Mouse (Mus musculus) midbrain, embryonic 14.5 days (tissue): Measurements from ENCODE around the gene Hnrnpul2. TPM values are rescaled to one million over a fixed set of nuclear protein-coding genes. Genes with fewer than 3 reads are reported as not detected.

ENCODE experiments used
- ATAC-seq: fragments of 200-750 bp; cut with Nextera tagmentation; 2 replicates; pipeline ENCODE4 v1.8.0; 2017; ENCODE audit warnings: moderate number of reproducible peaks, moderate library complexity; ENCODE audit not compliant: low FRiP score, low TSS enrichment
- DNase-seq: peaks from one replicate; pipeline ENCODE4 v3.0.0-alpha.2; 2015
- H3K27ac ChIP-seq: fragments of 300-500 bp; sonication (generic); replicated peaks from 2 replicates; pipeline ENCODE4 v1.5.1; 2014; ENCODE audit warnings: mild to moderate bottlenecking, low read depth, low read length, moderate library complexity
- H3K27me3 ChIP-seq: fragments of 300-500 bp; sonication (generic); 2 replicates; pipeline ENCODE4 v1.6.1; 2014; ENCODE audit warnings: low read length, control low read depth, mixed read lengths; ENCODE audit not compliant: control insufficient read depth, insufficient read depth
- H3K36me3 ChIP-seq: fragments of 300-500 bp; sonication (generic); 2 replicates; pipeline ENCODE4 v1.6.1; 2014; ENCODE audit warnings: low read length, control low read depth; ENCODE audit not compliant: control insufficient read depth, insufficient read depth
- H3K4me1 ChIP-seq: fragments of 300-500 bp; sonication (generic); 2 replicates; pipeline ENCODE4 v1.6.1; 2014; ENCODE audit warnings: mild to moderate bottlenecking, antibody characterized with exemption, low read length, control low read depth; ENCODE audit not compliant: control insufficient read depth, insufficient read depth
- H3K4me2 ChIP-seq: fragments of 300-500 bp; sonication (generic); 2 replicates; pipeline ENCODE4 v1.6.1; 2014; ENCODE audit warnings: mild to moderate bottlenecking, low read length, moderate library complexity
- H3K4me3 ChIP-seq: fragments of 300-500 bp; sonication (generic); replicated peaks from 2 replicates; pipeline ENCODE4 v1.5.1; 2014; ENCODE audit warnings: low read depth, low read length
- H3K9ac ChIP-seq: fragments of 300-500 bp; sonication (generic); replicated peaks from 2 replicates; pipeline ENCODE4 v1.6.1; 2014; ENCODE audit warnings: mild to moderate bottlenecking, low read length, moderate library complexity
- H3K9me3 ChIP-seq: fragments of 300-500 bp; sonication (generic); 2 replicates; pipeline ENCODE4 v1.6.1; 2016; ENCODE audit warnings: low read length, control low read depth, mixed read lengths; ENCODE audit not compliant: control insufficient read depth
- WGBS: fragments of 180-500 bp; shearing (Covaris S2); extraction: QIAGEN DNeasy Blood & Tissue Kit; methylation state at CpG from one replicate; pipeline ENCODE4 v1.1.7; 2014; 5-methylcytosine and 5-hydroxymethylcytosine counted together
- polyA plus RNA-seq: library from polyadenylated mRNA; unstranded; fragments of >200 nt; fragmentation: Nextera tagmentation; extraction: Ambion mirVana; gene quantifications from 2 replicates; pipeline ENCODE4 v1.2.1, GENCODE M21; 2014

The Hnrnpul2 gene
- polyA plus RNA-seq, 1 experiment from 2014 or later = 8.8 TPM

DNA sequence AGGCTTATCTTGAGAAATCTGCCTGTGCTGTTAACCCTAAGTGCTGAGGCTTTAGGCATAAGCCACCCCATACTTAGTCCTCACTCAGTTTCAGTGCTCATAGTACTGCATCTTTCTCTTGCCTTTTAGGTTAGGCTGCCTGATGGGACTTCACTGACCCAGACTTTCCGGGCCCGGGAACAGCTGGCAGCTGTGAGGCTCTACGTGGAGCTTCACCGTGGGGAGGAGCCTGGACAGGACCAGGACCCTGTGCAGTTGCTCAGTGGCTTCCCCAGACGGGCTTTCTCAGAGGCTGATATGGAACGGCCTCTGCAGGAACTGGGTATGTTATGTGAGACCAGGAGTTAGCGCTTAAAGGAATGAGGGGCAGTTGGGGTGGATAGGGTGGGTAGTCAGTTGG lies 55.2 kb downstream of the Hnrnpul2 start:
- H3K9ac ChIP-seq = no peak overlapping the region
- 98% methylated on average over 7 of the region's 7 CpGs for WGBS
- no peak for ATAC-seq
- DNase-seq = no peak
- H3K9me3 ChIP-seq = no peaks in the 10 kb centered on the region
- H3K4me3 ChIP-seq = no peak overlapping the region
- H3K4me2 ChIP-seq = no peak overlapping the region
- no peaks in the 10 kb centered on the region for H3K27me3 ChIP-seq
- peaks cover 13% of the 10 kb centered on the region for H3K4me1 ChIP-seq
- no peak overlapping the region for H3K27ac ChIP-seq
- peaks cover 52% of the 10 kb centered on the region for H3K36me3 ChIP-seq

DNA sequence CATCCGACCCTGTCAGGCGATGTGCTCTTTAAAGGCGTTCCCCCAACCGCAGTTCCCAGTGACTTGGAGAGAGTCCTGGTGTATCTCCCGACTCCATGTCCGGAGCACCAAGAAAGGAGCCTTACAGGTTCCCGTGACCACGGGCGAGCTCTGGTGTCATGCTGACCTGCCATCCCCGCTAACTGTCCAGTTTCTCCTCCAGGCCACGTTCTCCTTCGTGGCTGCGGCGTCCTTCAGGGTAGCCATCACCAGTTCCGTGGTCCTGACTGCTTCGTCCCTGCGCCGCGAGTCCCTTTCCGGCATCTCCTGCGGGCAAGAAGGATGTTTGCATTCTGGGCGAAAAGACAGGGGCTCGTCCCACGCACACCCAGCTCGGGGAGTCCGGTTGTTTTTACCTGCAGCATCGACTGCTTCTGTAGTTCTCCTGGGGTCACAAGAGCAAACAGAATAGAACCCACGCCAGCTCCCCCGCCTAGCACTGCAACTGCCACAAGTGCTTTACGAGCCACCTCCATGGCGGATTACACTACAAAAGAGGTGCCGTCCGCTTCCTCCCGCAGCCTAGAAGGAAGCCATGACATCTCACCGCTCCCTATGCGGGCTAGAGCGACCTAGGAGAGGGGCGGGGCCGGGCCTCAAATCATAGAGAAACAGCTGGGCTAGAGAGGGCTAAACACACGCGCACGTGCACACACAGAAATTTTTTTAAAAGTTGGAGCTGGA lies 60.7 kb downstream of the Hnrnpul2 start, which contains the start of gene Uqcc3:
TSS of gene Uqcc3 (minus strand) at position 613 of the 723 bp plus-strand sequence.
- WGBS = under 1% methylated on average over 42 of the region's 42 CpGs
- H3K9me3 ChIP-seq = no peaks in the 10 kb centered on the region
- no peaks in the 10 kb centered on the region for H3K27me3 ChIP-seq
- H3K27ac ChIP-seq = peak within 1 kb of the TSS; percentile 87
- H3K4me3 ChIP-seq = peak within 1 kb of the TSS; percentile 72
- H3K36me3 ChIP-seq = peaks cover 30% of the 10 kb centered on the region
- ATAC-seq (peak; percentile 96), DNase-seq (peak; percentile 92)
- H3K9ac ChIP-seq = peak within 1 kb of the TSS; percentile 88
- H3K4me2 ChIP-seq = peak within 1 kb of the TSS; percentile 91
- H3K4me1 ChIP-seq = peaks cover 10% of the 10 kb centered on the region; the same call in 1 of the 2 replicates

DNA sequence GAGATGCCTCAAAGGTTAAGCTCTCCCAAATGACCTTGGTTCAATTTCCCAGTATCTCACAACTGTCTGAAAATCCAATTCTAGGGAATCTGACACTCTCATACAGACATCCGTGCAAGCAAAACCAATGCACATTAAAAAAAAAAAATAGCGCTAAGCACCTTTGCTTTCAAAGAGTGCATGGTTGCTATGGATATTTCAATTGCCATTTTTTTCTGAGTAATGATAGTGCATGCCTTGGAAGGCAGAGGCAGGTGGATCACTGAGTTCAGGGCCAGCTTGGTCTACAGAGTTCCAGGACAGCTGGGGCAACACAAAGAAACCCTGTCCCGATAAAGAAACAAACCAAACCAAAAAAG lies 61.2 kb downstream of the Hnrnpul2 start:
- Histone ChIP-seq H3K4me1 (peaks cover 10% of the 10 kb centered on the region; the same call in 1 of the 2 replicates), H3K4me2 (peak overlapping the region; percentile 91), H3K27me3 (no peaks in the 10 kb centered on the region), H3K36me3 (peaks cover 24% of the 10 kb centered on the region), H3K9ac (peak overlapping the region; percentile 88; the same call in 1 of the 2 replicates), H3K4me3 (peak overlapping the region; percentile 72), H3K9me3 (no peaks in the 10 kb centered on the region), H3K27ac (peak overlapping the region; percentile 87; the same call in 1 of the 2 replicates)
- no peak for ATAC-seq
- no peak for DNase-seq
- WGBS = 12% methylated on average over 3 of the region's 3 CpGs

DNA sequence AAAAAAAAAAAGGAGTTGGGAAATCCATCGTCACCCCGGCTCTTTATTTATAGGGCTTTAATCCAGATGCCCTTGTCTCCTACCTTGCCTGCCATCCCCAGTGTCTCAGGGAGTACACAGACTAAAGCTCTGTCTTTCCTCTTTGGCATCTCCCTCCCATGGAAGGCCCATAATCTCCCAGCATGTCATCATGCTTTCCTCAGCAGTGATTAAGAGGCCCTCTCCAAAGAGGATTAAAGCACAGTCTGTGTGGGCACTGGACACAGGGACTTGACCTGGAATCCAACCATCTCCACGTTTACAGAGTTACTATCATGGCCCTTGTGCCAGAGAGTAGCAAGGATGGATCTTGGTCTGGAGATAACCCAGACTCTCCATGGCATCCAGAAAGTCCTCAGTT lies 63.8 kb downstream of the Hnrnpul2 start, which contains the start of the genes Lbhd1 and Gm49403:
TSS of gene Lbhd1 (plus strand) at position 117 of the 400 bp plus-strand sequence.
TSS of gene Gm49403 (plus strand) at position 315 of the 400 bp plus-strand sequence.
- no peak within 1 kb of the TSS for H3K4me2 ChIP-seq
- no peak within 1 kb of the TSS for H3K9ac ChIP-seq
- H3K4me1 ChIP-seq = peaks cover 18% of the 10 kb centered on the region
- DNase-seq (no peak), ATAC-seq (no peak)
- H3K36me3 ChIP-seq = peaks cover 4% of the 10 kb centered on the region; the same call in 1 of the 2 replicates
- no peaks in the 10 kb centered on the region for H3K9me3 ChIP-seq
- no peak within 1 kb of the TSS for H3K4me3 ChIP-seq
- no peaks in the 10 kb centered on the region for H3K27me3 ChIP-seq
- WGBS = 65% methylated on average over 3 of the region's 3 CpGs
- H3K27ac ChIP-seq = no peak within 1 kb of the TSS

Other genes with a start within 250 kb of the Hnrnpul2 start
- gene Slc22a8, start 228.8 kb upstream of the Hnrnpul2 start, polyA plus RNA-seq = 4.5 and 6.4 TPM in 2 replicates
- gene Slc22a6, start 202.0 kb upstream of the Hnrnpul2 start, polyA plus RNA-seq = 8.0 TPM in 1 of 2 replicates, not detected in the other
- 0.19 and 0.45 TPM in 2 replicates for gene Chrm1, start 156.2 kb upstream of the Hnrnpul2 start, polyA plus RNA-seq
- 157 TPM in 2 replicates for gene Slc3a2, start 96.6 kb upstream of the Hnrnpul2 start, polyA plus RNA-seq
- gene Wdr74, start 84.2 kb upstream of the Hnrnpul2 start, polyA plus RNA-seq = 89.1 and 95.7 TPM in 2 replicates
- 0.97 and 1.1 TPM in 2 replicates for gene 1700092M07Rik, start 79.3 kb upstream of the Hnrnpul2 start, polyA plus RNA-seq
- gene Stx5a, start 78.6 kb upstream of the Hnrnpul2 start, polyA plus RNA-seq = 102 and 110 TPM in 2 replicates
- 146 and 171 TPM in 2 replicates for gene Nxf1, start 62.9 kb upstream of the Hnrnpul2 start, polyA plus RNA-seq
- 270 and 278 TPM in 2 replicates for gene Tmem223, start 49.0 kb upstream of the Hnrnpul2 start, polyA plus RNA-seq
- gene Tmem179b, start 45.5 kb upstream of the Hnrnpul2 start, polyA plus RNA-seq = 24.8 and 32.4 TPM in 2 replicates
- 18.0 and 21.0 TPM in 2 replicates for gene Taf6l, start 33.6 kb upstream of the Hnrnpul2 start, polyA plus RNA-seq
- 156 and 165 TPM in 2 replicates for gene Polr2g, start 21.4 kb upstream of the Hnrnpul2 start, polyA plus RNA-seq
- gene Zbtb3, start 17.5 kb upstream of the Hnrnpul2 start, polyA plus RNA-seq = 7.2 and 7.9 TPM in 2 replicates
- gene Ttc9c, start 677 bp upstream of the Hnrnpul2 start, polyA plus RNA-seq = 37.5 and 55.8 TPM in 2 replicates
- not detected in 2 replicates for gene AC129217.1, start 9.8 kb downstream of the Hnrnpul2 start, polyA plus RNA-seq
- 78.2 and 98.7 TPM in 2 replicates for gene Bscl2, start 17.5 kb downstream of the Hnrnpul2 start, polyA plus RNA-seq
- gene Gng3, start 19.2 kb downstream of the Hnrnpul2 start, polyA plus RNA-seq = 466 and 598 TPM in 2 replicates
- 0.28 and 0.62 TPM in 2 replicates for gene Lrrn4cl, start 30.8 kb downstream of the Hnrnpul2 start, polyA plus RNA-seq
- gene Ubxn1, start 51.5 kb downstream of the Hnrnpul2 start, polyA plus RNA-seq = 139 and 154 TPM in 2 replicates
- 61.3 and 62.6 TPM in 2 replicates for gene Uqcc3, start 60.9 kb downstream of the Hnrnpul2 start, polyA plus RNA-seq
- gene Lbhd1, start 63.7 kb downstream of the Hnrnpul2 start, polyA plus RNA-seq = 34.9 and 38.0 TPM in 2 replicates
- gene Gm49403, start 63.9 kb downstream of the Hnrnpul2 start, polyA plus RNA-seq = not detected in 2 replicates
- 40.4 and 43.1 TPM in 2 replicates for gene 1810009A15Rik, start 68.8 kb downstream of the Hnrnpul2 start, polyA plus RNA-seq
- 0.30 TPM in 1 of 2 replicates, not detected in the other for gene Gm49416, start 68.9 kb downstream of the Hnrnpul2 start, polyA plus RNA-seq
- gene Ints5, start 73.0 kb downstream of the Hnrnpul2 start, polyA plus RNA-seq = 28.2 and 31.1 TPM in 2 replicates
- 59.0 and 83.3 TPM in 2 replicates for gene Ganab, start 78.1 kb downstream of the Hnrnpul2 start, polyA plus RNA-seq
- 75.0 and 83.5 TPM in 2 replicates for gene B3gat3, start 100.4 kb downstream of the Hnrnpul2 start, polyA plus RNA-seq
- gene Rom1, start 109.3 kb downstream of the Hnrnpul2 start, polyA plus RNA-seq = 1.4 TPM in 2 replicates
- gene Eml3, start 109.5 kb downstream of the Hnrnpul2 start, polyA plus RNA-seq = 4.3 and 5.5 TPM in 2 replicates
- 38.0 and 62.2 TPM in 2 replicates for gene Mta2, start 121.9 kb downstream of the Hnrnpul2 start, polyA plus RNA-seq
- gene Tut1, start 133.8 kb downstream of the Hnrnpul2 start, polyA plus RNA-seq = 20.0 and 25.0 TPM in 2 replicates
- 308 and 311 TPM in 2 replicates for gene Eef1g, start 147.0 kb downstream of the Hnrnpul2 start, polyA plus RNA-seq
- gene Ahnak, start 169.3 kb downstream of the Hnrnpul2 start, polyA plus RNA-seq = 1.2 and 4.2 TPM in 2 replicates